Mouse (Mus musculus) MEL (cell line): ENCODE results near the gene Eml6.

Experiments used
- CTCF ChIP-seq, 3 experiments: IDR thresholded peaks in 2 of 3; conservative IDR thresholded peaks in 1 of 3; 2 replicates each; pipeline ENCODE4 v1.5.1; 2011 to 2012; ENCODE audit warnings: low read length in 3 of 3, low read depth in 2 of 3, mild to moderate bottlenecking in 2 of 3, improper control_type of control experiment in 1 of 3, inconsistent platforms in 1 of 3, mixed read lengths in 1 of 3, moderate library complexity in 1 of 3; ENCODE audit not compliant: control insufficient read depth in 1 of 3, insufficient read depth in 1 of 3, poor library complexity in 1 of 3, severe bottlenecking in 1 of 3
- ETS1 ChIP-seq: IDR thresholded peaks from 2 replicates; pipeline ENCODE4 v1.6.1; 2012; ENCODE audit warnings: low read depth, mild to moderate bottlenecking, inconsistent platforms, low read length, improper control_type of control experiment, moderate library complexity
- GABPA ChIP-seq: IDR thresholded peaks from 2 replicates; pipeline ENCODE4 v1.6.1; 2012; ENCODE audit warnings: low read depth, mild to moderate bottlenecking, inconsistent platforms, low read length, improper control_type of control experiment, moderate library complexity
- MAFK ChIP-seq: IDR thresholded peaks from 2 replicates; pipeline ENCODE4 v1.6.1; 2011; ENCODE audit warnings: low read depth, mild to moderate bottlenecking, low read length, improper control_type of control experiment, borderline replicate concordance
- MXI1 ChIP-seq: IDR thresholded peaks from 2 replicates; pipeline ENCODE4 v1.6.1; 2011; ENCODE audit warnings: mild to moderate bottlenecking, low read depth, low read length, improper control_type of control experiment
- POLR2A ChIP-seq, 2 experiments: IDR thresholded peaks; 2 replicates each; pipeline ENCODE4 v1.6.1; 2011 to 2012; ENCODE audit warnings: low read length in 2 of 2, mild to moderate bottlenecking in 2 of 2, control low read depth in 1 of 2, improper control_type of control experiment in 1 of 2, low read depth in 1 of 2, moderate library complexity in 1 of 2; ENCODE audit not compliant: control insufficient read depth in 1 of 2, insufficient read depth in 1 of 2, poor library complexity in 1 of 2
- POLR2AphosphoS2 ChIP-seq: IDR thresholded peaks from 2 replicates; pipeline ENCODE4 v1.6.1; 2011; ENCODE audit warnings: low read length, improper control_type of control experiment
- POLR2AphosphoS5 ChIP-seq: IDR thresholded peaks from 2 replicates; pipeline ENCODE4 v1.6.1; 2012; ENCODE audit warnings: low read depth, borderline replicate concordance, mild to moderate bottlenecking, inconsistent platforms, low read length, moderate library complexity, mixed read lengths
- SIN3A ChIP-seq: IDR thresholded peaks from 2 replicates; pipeline ENCODE4 v1.6.1; 2012; ENCODE audit warnings: low read length, improper control_type of control experiment, inconsistent platforms
- USF1 ChIP-seq: IDR thresholded peaks from 2 replicates; pipeline ENCODE4 v1.6.1; 2014; ENCODE audit warnings: low read depth, mild to moderate bottlenecking, inconsistent platforms, low read length, improper control_type of control experiment, moderate library complexity

DNA sequence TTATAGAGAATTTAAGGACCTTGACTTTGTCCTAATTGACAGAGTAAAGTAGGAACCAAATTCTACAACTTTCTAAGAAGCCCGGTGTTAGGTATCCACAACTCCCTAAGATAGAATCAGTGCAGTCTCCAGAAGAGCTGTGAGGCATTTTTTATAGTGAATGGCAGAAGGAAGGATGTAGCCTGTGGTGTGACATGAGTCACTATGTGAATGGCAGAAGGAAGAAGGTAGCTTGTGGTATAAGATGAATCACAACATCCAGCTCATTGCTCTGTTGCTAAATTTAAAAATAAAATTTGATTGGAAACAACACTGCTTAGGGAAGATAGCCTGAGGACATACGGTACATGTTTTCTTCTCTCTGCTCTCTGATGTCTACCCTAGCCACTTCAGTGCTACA lies 146.2 kb downstream of the Eml6 start:
- TF ChIP-seq POLR2AphosphoS2 (no peak), MAFK (no peak), CTCF (IDR thresholded peaks at IDR 0.05 in 2 of 3, conservative IDR thresholded peaks at IDR 0.05 in 1 of 3; ENCODE audit: control insufficient read depth in 1 of 3, insufficient read depth in 1 of 3, low read depth in 2 of 3, low read length in 3 of 3, poor library complexity in 1 of 3, severe bottlenecking in 1 of 3) (no peak), USF1 (no peak), GABPA (no peak), POLR2AphosphoS5 (no peak), ETS1 (no peak), SIN3A (no peak), POLR2A (IDR thresholded peaks at IDR 0.05; ENCODE audit: control insufficient read depth in 1 of 2, insufficient read depth in 1 of 2, low read depth in 1 of 2, low read length in 2 of 2, poor library complexity in 1 of 2) (no peak), MXI1 (no peak)
